Mouse (Mus musculus) megakaryocyte, embryonic 14.5 days (primary cell): ENCODE results near the gene Sgsm3. TPM values are rescaled to one million over a fixed set of nuclear protein-coding genes. Genes with fewer than 3 reads are reported as not detected.

Experiments used
- H3K27me3 ChIP-seq: replicated peaks from 2 replicates; pipeline ENCODE3; 2012; ENCODE audit warnings: inconsistent platforms
- H3K36me3 ChIP-seq: replicated peaks from 2 replicates; pipeline ENCODE3; 2012; ENCODE audit warnings: low read length, inconsistent platforms, mixed read lengths
- H3K4me1 ChIP-seq: 2 replicates; pipeline ENCODE4 v1.6.1; 2012; ENCODE audit warnings: inconsistent platforms
- H3K4me3 ChIP-seq: replicated peaks from 2 replicates; pipeline ENCODE3; 2012; ENCODE audit warnings: moderate library complexity, mild to moderate bottlenecking, inconsistent platforms
- H3K9me3 ChIP-seq: 2 replicates; pipeline ENCODE4 v1.6.1; 2012; ENCODE audit warnings: inconsistent platforms
- FLI1 ChIP-seq: IDR thresholded peaks from 2 replicates; pipeline ENCODE4 v1.6.1; 2012; ENCODE audit warnings: low read length, inconsistent platforms, mixed read lengths
- GATA1 ChIP-seq: IDR thresholded peaks from 3 replicates; pipeline ENCODE4 v1.6.1; 2012; ENCODE audit warnings: mixed read lengths, low read length, inconsistent platforms, borderline replicate concordance
- polyA plus RNA-seq: library from polyadenylated mRNA; stranded (reverse); fragments of >175 nt; gene quantifications from 2 replicates; pipeline ENCODE4 v1.2.3, GENCODE M21; 2012; ENCODE audit warnings: low replicate concordance; ENCODE audit not compliant: insufficient read depth

Sgsm3 gene
- polyA plus RNA-seq, 1 experiment: 8.5 TPM

GRCm38 (mm10) chr15:81021377-81021776, 43.8 kb downstream of the Sgsm3 start:
- Histone ChIP-seq H3K36me3 (peaks cover 96% of the 10 kb centered on the region), H3K4me3 (peak overlapping the region; percentile 44), H3K4me1 (peaks cover 89% of the 10 kb centered on the region), H3K27me3 (no peaks in the 10 kb centered on the region), H3K9me3 (no peaks in the 10 kb centered on the region)
- TF ChIP-seq GATA1 (no peak), FLI1 (no peak)

- peaks cover 96% of the 10 kb centered on the region for H3K36me3 ChIP-seq
Measured at GRCm38 (mm10) chr15:81022437-81022836, 44.9 kb downstream of the Sgsm3 start.

GRCm38 (mm10) chr15:81023842-81024241, 46.3 kb downstream of the Sgsm3 start:
- Histone ChIP-seq H3K4me1 (peaks cover 91% of the 10 kb centered on the region), H3K9me3 (no peaks in the 10 kb centered on the region), H3K4me3 (no peak overlapping the region), H3K27me3 (no peaks in the 10 kb centered on the region), H3K36me3 (peaks cover 88% of the 10 kb centered on the region)
- TF ChIP-seq GATA1: no peak
- TF ChIP-seq FLI1: no peak

More at GRCm38 (mm10) chr15:81022437-81022836, 44.9 kb downstream of the Sgsm3 start:
- no peak for TF ChIP-seq FLI1
- no peak for TF ChIP-seq GATA1
- no peaks in the 10 kb centered on the region for H3K27me3 ChIP-seq
- H3K4me3 ChIP-seq: peak overlapping the region; percentile 42
- no peaks in the 10 kb centered on the region for H3K9me3 ChIP-seq
- peaks cover 89% of the 10 kb centered on the region for H3K4me1 ChIP-seq

GRCm38 (mm10) chr15:81026901-81027300, 49.3 kb downstream of the Sgsm3 start:
- Histone ChIP-seq H3K9me3 (no peaks in the 10 kb centered on the region), H3K27me3 (no peaks in the 10 kb centered on the region), H3K4me1 (peaks cover 95% of the 10 kb centered on the region), H3K36me3 (peaks cover 85% of the 10 kb centered on the region), H3K4me3 (peak overlapping the region; percentile 84)
- no peak for TF ChIP-seq FLI1
- TF ChIP-seq GATA1: no peak

- Histone ChIP-seq H3K9me3 (no peaks in the 10 kb centered on the region), H3K4me3 (peak overlapping the region; percentile 87), H3K36me3 (peaks cover 85% of the 10 kb centered on the region), H3K27me3 (no peaks in the 10 kb centered on the region), H3K4me1 (peaks cover 95% of the 10 kb centered on the region)
- no peak for TF ChIP-seq FLI1
- peak; percentile 32; the same call in 1 of the 3 replicates for TF ChIP-seq GATA1
Measured at GRCm38 (mm10) chr15:81027378-81028173, 50.0 kb downstream of the Sgsm3 start.

GRCm38 (mm10) chr15:81030891-81031425, 53.4 kb downstream of the Sgsm3 start:
- Histone ChIP-seq H3K9me3 (no peaks in the 10 kb centered on the region), H3K4me3 (no peak overlapping the region), H3K27me3 (no peaks in the 10 kb centered on the region), H3K4me1 (peaks cover 99% of the 10 kb centered on the region), H3K36me3 (peaks cover 89% of the 10 kb centered on the region)
- no peak for TF ChIP-seq GATA1
- no peak for TF ChIP-seq FLI1

- Histone ChIP-seq H3K27me3 (no peaks in the 10 kb centered on the region), H3K36me3 (peaks cover 89% of the 10 kb centered on the region), H3K4me1 (peaks cover 99% of the 10 kb centered on the region), H3K9me3 (no peaks in the 10 kb centered on the region), H3K4me3 (no peak overlapping the region)
- TF ChIP-seq GATA1 (no peak), FLI1 (no peak)
Measured at GRCm38 (mm10) chr15:81031611-81032010, 54.0 kb downstream of the Sgsm3 start.

- Histone ChIP-seq H3K9me3 (no peaks in the 10 kb centered on the region), H3K36me3 (peaks cover 93% of the 10 kb centered on the region), H3K4me3 (no peak overlapping the region), H3K4me1 (peaks cover 99% of the 10 kb centered on the region), H3K27me3 (no peaks in the 10 kb centered on the region)
- TF ChIP-seq GATA1: no peak
Measured at GRCm38 (mm10) chr15:81032941-81033629, 55.5 kb downstream of the Sgsm3 start.

- Histone ChIP-seq H3K36me3 (peaks cover 94% of the 10 kb centered on the region), H3K27me3 (no peaks in the 10 kb centered on the region), H3K9me3 (no peaks in the 10 kb centered on the region), H3K4me1 (peaks cover 99% of the 10 kb centered on the region), H3K4me3 (peak overlapping the region; percentile 11)
- no peak for TF ChIP-seq GATA1
- TF ChIP-seq FLI1: no peak
Measured at GRCm38 (mm10) chr15:81034119-81034518, 56.6 kb downstream of the Sgsm3 start.
